Mouse (Mus musculus) liver, embryonic 15.5 days (tissue): ENCODE data around the gene Plxna2. TPM values are rescaled to one million over a fixed set of nuclear protein-coding genes. Genes with fewer than 3 reads are reported as not detected.

Experiments used
- ATAC-seq: fragments of 200-750 bp; cut with Nextera tagmentation; 2 replicates; pipeline ENCODE4 v1.8.0; 2017; ENCODE audit warnings: moderate number of reproducible peaks, mild to moderate bottlenecking, moderate library complexity; ENCODE audit not compliant: insufficient read depth
- H3K27ac ChIP-seq: fragments of 300-500 bp; sonication (generic); replicated peaks from 2 replicates; pipeline ENCODE4 v1.5.1; 2015; ENCODE audit warnings: mild to moderate bottlenecking, inconsistent platforms
- H3K27me3 ChIP-seq: fragments of 300-500 bp; sonication (generic); 2 replicates; pipeline ENCODE4 v1.6.1; 2015; ENCODE audit warnings: mild to moderate bottlenecking, inconsistent platforms
- H3K36me3 ChIP-seq: fragments of 300-500 bp; sonication (generic); replicated peaks from 2 replicates; pipeline ENCODE4 v1.6.1; 2015; ENCODE audit warnings: moderate library complexity, mild to moderate bottlenecking, inconsistent platforms
- H3K4me1 ChIP-seq: fragments of 300-500 bp; sonication (generic); replicated peaks from 2 replicates; pipeline ENCODE4 v1.6.1; 2015; ENCODE audit warnings: inconsistent platforms
- H3K4me2 ChIP-seq: fragments of 300-500 bp; sonication (generic); 2 replicates; pipeline ENCODE4 v1.6.1; 2015; ENCODE audit warnings: moderate library complexity, mild to moderate bottlenecking, inconsistent platforms
- H3K4me3 ChIP-seq: fragments of 300-500 bp; sonication (generic); replicated peaks from 2 replicates; pipeline ENCODE4 v1.5.1; 2015; ENCODE audit warnings: mild to moderate bottlenecking, inconsistent platforms
- H3K9ac ChIP-seq: fragments of 300-500 bp; sonication (generic); 2 replicates; pipeline ENCODE4 v1.6.1; 2015; ENCODE audit warnings: moderate library complexity, mild to moderate bottlenecking, inconsistent platforms
- H3K9me3 ChIP-seq: fragments of 300-500 bp; sonication (generic); replicated peaks from 2 replicates; pipeline ENCODE4 v1.6.1; 2016; ENCODE audit warnings: inconsistent platforms
- WGBS: fragments of 180-500 bp; shearing (Covaris S2); methylation state at CpG from one replicate; pipeline ENCODE4 v1.1.7; 2015; ENCODE audit warnings: mixed read lengths; ENCODE audit not compliant: insufficient replicate concordance; 5-methylcytosine and 5-hydroxymethylcytosine counted together
- microRNA-seq: library from miRNA; unstranded; fragments of <30 nt; microRNA quantifications from one replicate; pipeline ENCODE4, GENCODE M21; 2016
- polyA plus RNA-seq: library from polyadenylated mRNA; unstranded; fragments of >200 nt; fragmentation: Nextera tagmentation; extraction: Ambion mirVana; gene quantifications from 2 replicates; pipeline ENCODE4 v1.2.1, GENCODE M21; 2015

The Plxna2 gene
- polyA plus RNA-seq, 1 experiment from 2014 or later: 1.6 TPM

GRCm38 (mm10) chr1:194828316-194828715 is 210.3 kb downstream of the Plxna2 start:
- H3K27me3 ChIP-seq: no peaks in the 10 kb centered on the region
- no peak overlapping the region for H3K9ac ChIP-seq
- no peak for ATAC-seq
- H3K4me2 ChIP-seq: no peak overlapping the region
- H3K27ac ChIP-seq: no peak overlapping the region
- H3K9me3 ChIP-seq: no peaks in the 10 kb centered on the region
- no peak overlapping the region for H3K4me3 ChIP-seq
- H3K36me3 ChIP-seq: no peaks in the 10 kb centered on the region
- no peaks in the 10 kb centered on the region for H3K4me1 ChIP-seq

DNA sequence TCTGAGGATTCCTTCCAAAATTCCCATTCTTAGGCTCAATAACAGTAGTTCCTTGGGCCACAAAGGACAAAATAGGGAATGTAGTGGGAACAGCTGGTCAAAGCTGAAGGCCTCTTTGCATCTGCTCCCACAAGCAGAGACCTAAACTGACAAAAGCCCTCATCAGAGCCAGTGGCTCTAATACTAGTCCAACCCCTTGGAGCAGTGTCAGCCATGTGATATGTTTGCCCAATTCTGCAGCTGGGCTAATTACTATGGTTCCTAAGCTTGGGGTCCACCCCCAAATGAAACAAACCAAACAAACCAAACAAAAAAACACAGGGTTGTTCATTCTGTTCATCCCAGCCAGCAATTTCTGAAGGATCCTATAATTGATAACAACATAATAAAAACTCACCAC is 217.2 kb downstream of the Plxna2 start:
- Histone ChIP-seq H3K27ac (no peak overlapping the region), H3K27me3 (no peaks in the 10 kb centered on the region), H3K9me3 (no peaks in the 10 kb centered on the region), H3K4me1 (no peaks in the 10 kb centered on the region), H3K4me2 (no peak overlapping the region), H3K4me3 (no peak overlapping the region), H3K36me3 (no peaks in the 10 kb centered on the region), H3K9ac (no peak overlapping the region)
- no peak for ATAC-seq

- Histone ChIP-seq H3K4me1 (no peaks in the 10 kb centered on the region), H3K9ac (no peak overlapping the region), H3K4me2 (no peak overlapping the region), H3K27me3 (no peaks in the 10 kb centered on the region), H3K4me3 (no peak overlapping the region), H3K36me3 (no peaks in the 10 kb centered on the region), H3K27ac (no peak overlapping the region), H3K9me3 (no peaks in the 10 kb centered on the region)
- 53% methylated on average over 3 of the region's 3 CpGs for WGBS
- no peak for ATAC-seq
Measured at GRCm38 (mm10) chr1:194836182-194836581, 218.2 kb downstream of the Plxna2 start.

- Histone ChIP-seq H3K9ac (no peak overlapping the region), H3K4me3 (no peak overlapping the region), H3K4me1 (no peaks in the 10 kb centered on the region), H3K9me3 (no peaks in the 10 kb centered on the region), H3K27me3 (no peaks in the 10 kb centered on the region), H3K27ac (no peak overlapping the region), H3K4me2 (no peak overlapping the region), H3K36me3 (no peaks in the 10 kb centered on the region)
- 68% methylated on average over 4 of the region's 4 CpGs for WGBS
- no peak for ATAC-seq
Measured at GRCm38 (mm10) chr1:194836671-194837070, 218.7 kb downstream of the Plxna2 start.

GRCm38 (mm10) chr1:194839230-194839910 is 221.4 kb downstream of the Plxna2 start:
- H3K4me1 ChIP-seq: no peaks in the 10 kb centered on the region
- 0% methylated on average over 1 of the region's 1 CpGs for WGBS
- H3K27me3 ChIP-seq: no peaks in the 10 kb centered on the region
- H3K27ac ChIP-seq: no peak overlapping the region
- H3K9ac ChIP-seq: no peak overlapping the region
- no peaks in the 10 kb centered on the region for H3K9me3 ChIP-seq
- ATAC-seq: no peak
- H3K36me3 ChIP-seq: no peaks in the 10 kb centered on the region
- no peak overlapping the region for H3K4me2 ChIP-seq
- no peak overlapping the region for H3K4me3 ChIP-seq

- no peak for ATAC-seq
- Histone ChIP-seq H3K36me3 (no peaks in the 10 kb centered on the region), H3K4me2 (no peak overlapping the region), H3K9me3 (no peaks in the 10 kb centered on the region), H3K4me1 (no peaks in the 10 kb centered on the region), H3K27ac (no peak overlapping the region), H3K27me3 (no peaks in the 10 kb centered on the region), H3K9ac (no peak overlapping the region), H3K4me3 (no peak overlapping the region)
- 45% methylated on average over 2 of the region's 2 CpGs for whole genome bisulfite sequencing
Measured at GRCm38 (mm10) chr1:194843020-194843419, 225.0 kb downstream of the Plxna2 start.

- 61% methylated on average over 4 of the region's 4 CpGs for WGBS
- H3K36me3 ChIP-seq: no peaks in the 10 kb centered on the region
- ATAC-seq: no peak
- H3K9ac ChIP-seq: no peak overlapping the region
- H3K9me3 ChIP-seq: no peaks in the 10 kb centered on the region
- no peaks in the 10 kb centered on the region for H3K27me3 ChIP-seq
- H3K4me2 ChIP-seq: no peak overlapping the region
- H3K4me3 ChIP-seq: no peak overlapping the region
- H3K27ac ChIP-seq: no peak overlapping the region
- no peaks in the 10 kb centered on the region for H3K4me1 ChIP-seq
Measured at GRCm38 (mm10) chr1:194847014-194847413, 229.0 kb downstream of the Plxna2 start.

DNA sequence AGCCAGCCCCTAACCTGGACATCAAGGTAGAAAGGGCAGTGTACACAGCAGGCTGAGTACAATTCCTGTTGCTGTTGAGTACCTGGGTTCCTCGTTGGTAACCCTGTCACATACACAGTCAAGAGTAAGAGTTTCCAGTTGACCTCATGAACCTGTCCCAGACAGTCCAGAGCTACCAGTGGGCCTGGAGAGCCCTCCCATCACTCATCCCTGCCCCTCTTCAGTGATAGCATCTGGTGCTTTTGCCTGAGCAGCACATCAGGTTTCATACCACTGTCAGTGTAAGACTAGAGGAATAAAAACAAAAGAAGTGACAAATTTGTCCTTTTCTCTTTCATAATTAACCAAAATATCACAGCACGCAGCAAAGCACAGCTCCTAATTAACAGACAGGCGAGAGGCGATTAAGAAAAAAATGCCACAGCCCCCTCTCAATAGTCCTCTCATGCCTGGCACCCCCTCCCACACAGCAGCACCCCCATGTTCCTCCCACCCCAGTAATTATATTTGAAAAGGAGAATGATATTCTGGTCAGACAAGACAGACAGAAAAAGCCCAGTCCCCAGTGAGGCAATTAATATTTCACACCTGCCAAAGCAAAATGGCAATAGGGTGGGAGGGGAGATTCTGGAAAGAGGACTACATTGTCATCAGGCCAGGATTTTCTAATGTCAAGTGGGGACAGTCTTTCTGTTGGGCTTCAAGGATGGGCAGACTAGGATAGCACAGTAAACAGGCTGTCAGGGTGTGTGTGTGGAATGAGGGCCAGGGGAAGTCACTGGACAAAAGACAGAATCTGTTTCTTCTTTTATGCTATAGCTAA is 233.4 kb downstream of the Plxna2 start:
- WGBS: 63% methylated on average over 4 of the region's 4 CpGs
- no peak for ATAC-seq

DNA sequence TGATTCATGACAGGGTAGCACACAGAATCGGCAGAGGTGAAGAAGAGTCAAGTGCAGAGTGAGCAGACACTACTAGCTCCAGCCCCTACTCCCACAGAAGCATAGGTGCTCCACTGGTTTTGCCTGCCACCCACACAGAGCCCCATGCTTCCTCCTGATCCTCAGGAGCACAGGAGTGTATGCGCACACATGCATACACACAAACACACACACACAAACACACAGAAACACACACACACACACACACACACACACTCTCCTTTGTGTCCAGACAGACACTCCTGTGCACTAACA is 234.0 kb downstream of the Plxna2 start:
- Histone ChIP-seq H3K4me3 (no peak overlapping the region), H3K36me3 (no peaks in the 10 kb centered on the region), H3K9me3 (no peaks in the 10 kb centered on the region), H3K4me2 (no peak overlapping the region), H3K4me1 (no peaks in the 10 kb centered on the region), H3K9ac (no peak overlapping the region), H3K27ac (no peak overlapping the region), H3K27me3 (no peaks in the 10 kb centered on the region)
- ATAC-seq: no peak
- WGBS: 70% methylated on average over 2 of the region's 2 CpGs

More for the DNA sequence above, 233.4 kb downstream of the Plxna2 start:
- Histone ChIP-seq H3K36me3 (no peaks in the 10 kb centered on the region), H3K4me3 (no peak overlapping the region), H3K27me3 (no peaks in the 10 kb centered on the region), H3K9ac (no peak overlapping the region), H3K27ac (no peak overlapping the region), H3K4me1 (no peaks in the 10 kb centered on the region), H3K4me2 (no peak overlapping the region), H3K9me3 (no peaks in the 10 kb centered on the region)

Small RNAs within 50 kb of the gene (microRNA-seq; reads per million reads assigned to microRNA genes)
- 9.6 reads per million, percentile 26 among the genes with 10 or more reads in this experiment for gene Mir3962
